Mouse (Mus musculus): ENCODE results near the gene Glb1l3. TPM values are rescaled to one million over a fixed set of nuclear protein-coding genes. Genes with fewer than 3 reads are reported as not detected.

Glb1l3 gene
- polyA plus RNA-seq (2021; fragmentation: Nextera tagmentation), result not detected in 2 replicates
- long read RNA-seq, experiment 1, result 0 reads
- long read RNA-seq, experiment 2, result 0 reads

DNA sequence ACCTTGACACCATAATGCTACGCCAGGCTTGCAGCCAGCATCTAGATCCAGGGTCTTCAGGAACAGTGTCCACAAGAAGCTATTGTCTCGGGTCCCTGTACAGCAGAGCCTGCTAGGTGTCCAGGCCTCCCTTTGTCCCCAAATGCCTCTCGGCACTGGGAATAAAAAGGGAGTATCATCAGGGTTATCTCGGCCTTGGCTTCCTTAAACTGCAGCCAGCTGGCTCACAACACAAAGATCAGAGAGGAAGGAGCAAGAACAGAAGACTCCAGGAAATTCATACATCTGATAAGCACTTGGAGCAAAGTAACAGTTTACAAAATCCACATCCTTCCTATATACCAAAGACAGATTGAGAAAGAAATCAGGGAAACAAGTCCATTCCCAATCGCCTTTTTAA lies at the start of gene Glb1l3:
Gene Glb1l3 (minus strand): TSS at position 140 of the 400 bp plus-strand sequence.

DNA sequence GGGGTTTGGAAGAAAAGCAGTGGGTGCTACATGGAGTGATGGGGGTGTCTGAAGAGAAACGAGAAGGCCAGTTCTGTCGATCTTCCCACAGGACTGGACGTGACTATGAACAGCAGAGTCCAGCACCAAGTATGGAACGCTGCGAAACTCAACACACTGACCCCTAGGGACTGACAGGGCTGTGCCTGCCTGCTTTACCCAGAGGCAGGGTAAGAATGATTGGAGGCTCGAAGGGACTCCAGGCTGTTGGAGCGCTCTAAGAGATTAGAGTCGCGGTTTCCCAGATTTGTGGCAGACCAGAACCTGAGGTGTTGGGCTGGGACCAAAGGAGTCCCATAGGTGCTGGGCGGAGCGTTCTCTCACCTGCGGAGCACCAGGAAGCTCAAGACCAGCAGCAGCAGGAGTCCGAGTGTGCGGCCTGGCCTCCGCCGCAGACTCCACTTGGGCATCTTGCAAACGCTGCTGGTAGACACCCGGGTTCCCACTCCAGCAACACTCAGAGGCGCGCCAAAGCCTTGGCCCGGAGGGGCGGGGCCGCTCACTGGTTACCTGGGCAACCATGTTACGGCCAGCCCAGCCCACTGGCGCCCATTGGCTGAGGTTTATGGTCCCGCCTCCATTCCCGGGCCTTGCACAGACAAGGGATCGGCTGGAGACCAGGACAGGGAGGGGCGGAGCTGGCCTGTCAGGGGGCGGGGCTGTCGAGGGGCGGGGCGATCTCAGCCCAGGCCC lies 54.6 kb downstream of the Glb1l3 start, which contains the start of gene Glb1l2:
Gene Glb1l2 (minus strand): TSS at position 534 of the 732 bp plus-strand sequence.

Other genes with a start within 250 kb of the Glb1l3 start
- gene B3gat1, start 127.2 kb downstream of the Glb1l3 start, polyA plus RNA-seq (2021; fragmentation: Nextera tagmentation), result 18.9 and 88.2 TPM in 2 replicates
- gene Glb1l2, start 54.4 kb downstream of the Glb1l3 start, polyA plus RNA-seq (2021; fragmentation: Nextera tagmentation), result 0.24 and 0.27 TPM in 2 replicates
- not detected in 2 replicates for gene Gm1110, start 62.2 kb upstream of the Glb1l3 start, polyA plus RNA-seq (2021; fragmentation: Nextera tagmentation)
- gene Acad8, start 138.7 kb upstream of the Glb1l3 start, polyA plus RNA-seq (2021; fragmentation: Nextera tagmentation), result 17.9 and 24.0 TPM in 2 replicates
- gene Thyn1, start 138.8 kb upstream of the Glb1l3 start, polyA plus RNA-seq (2021; fragmentation: Nextera tagmentation), result 58.8 and 63.5 TPM in 2 replicates
- 57.5 and 59.6 TPM in 2 replicates for gene Vps26b, start 169.2 kb upstream of the Glb1l3 start, polyA plus RNA-seq (2021; fragmentation: Nextera tagmentation)
- gene Ncapd3, start 169.3 kb upstream of the Glb1l3 start, polyA plus RNA-seq (2021; fragmentation: Nextera tagmentation), result 3.5 and 4.3 TPM in 2 replicates